Mouse (Mus musculus): ENCODE measurements at regions not wholly inside any gene's neighbourhood (a gene's known extent, or its start where the extent isn't known, plus 50 kb on each side); places are given as distances from the start of the nearest gene placed in this dataset.
"Not testable (repeated sequence)": the region's sequence is repeated elsewhere in the genome, so short reads cannot be mapped to it uniquely, and the experiment has no call there.

DNA sequence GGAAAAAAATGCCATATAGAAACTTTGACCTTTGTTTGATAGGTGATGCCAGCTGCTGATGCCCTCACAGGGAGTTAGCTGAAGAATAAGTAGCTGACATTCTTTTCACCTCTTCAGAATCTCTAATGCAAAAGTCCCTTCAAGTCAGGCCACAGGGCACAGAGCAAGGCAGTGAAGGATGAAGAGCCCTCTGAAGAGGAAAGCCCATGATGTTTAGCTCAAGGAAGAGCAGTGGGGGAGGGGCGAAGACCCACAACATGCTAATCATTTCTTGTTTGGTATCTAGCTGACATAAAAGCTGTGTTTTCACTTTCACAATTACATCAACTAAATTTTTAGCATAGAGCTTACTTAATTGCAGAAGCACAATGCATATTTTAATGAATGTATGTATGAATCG lies 1108.4 kb downstream of the Trim52 start:
- Histone ChIP-seq H3K9me3 (ENCODE audit: low read length) (no peaks in the 10 kb centered on the region), H3K4me1 (ENCODE audit: insufficient read depth, low read length) (no peaks in the 10 kb centered on the region), H3K4me2 (ENCODE audit: low read depth, low read length, poor library complexity, severe bottlenecking) (no peak overlapping the region), H3K4me3 (ENCODE audit: low read depth, low read length) (no peak overlapping the region), H3K9ac (replicated peaks; ENCODE audit: low read length, poor library complexity, severe bottlenecking) (no peak overlapping the region), H3K36me3 (ENCODE audit: insufficient read depth, low read length) (no peaks in the 10 kb centered on the region), H3K27me3 (ENCODE audit: insufficient read depth, low read length) (no peaks in the 10 kb centered on the region), H3K27ac (ENCODE audit: low read depth, low read length) (no peak overlapping the region)
- no peak for TF ChIP-seq CTCF (IDR thresholded peaks at IDR 0.05)
- 70% methylated on average over 2 of the region's 2 CpGs for WGBS
- no peak for DNase-seq (ENCODE audit: low spot score)
- no peak for ATAC-seq (ENCODE audit: low FRiP score)

DNA sequence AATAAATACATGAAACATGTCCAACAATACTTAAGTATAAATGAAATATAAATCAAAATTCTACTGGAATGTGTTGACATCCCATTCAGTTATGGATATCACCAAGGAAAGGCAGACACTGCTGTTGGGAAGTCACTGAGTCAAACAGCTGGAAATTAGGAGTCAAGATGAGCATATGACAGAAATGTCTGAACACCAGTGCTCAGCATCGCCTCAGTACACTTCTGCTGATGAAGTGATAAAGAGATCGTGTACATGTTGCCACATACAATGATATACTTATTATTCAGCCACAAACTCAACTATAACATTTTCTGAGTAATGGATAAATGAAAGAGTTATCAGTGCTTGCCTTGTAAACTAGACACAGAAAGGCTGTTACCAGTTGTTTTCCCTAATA lies 1158.2 kb downstream of the Trim52 start:
- Histone ChIP-seq H3K27me3 (ENCODE audit: insufficient read depth, low read length) (no peaks in the 10 kb centered on the region), H3K27ac (ENCODE audit: low read depth, low read length) (no peak overlapping the region), H3K4me1 (ENCODE audit: insufficient read depth, low read length) (no peaks in the 10 kb centered on the region), H3K4me2 (ENCODE audit: low read depth, low read length, poor library complexity, severe bottlenecking) (no peak overlapping the region), H3K9me3 (ENCODE audit: low read length) (no peaks in the 10 kb centered on the region), H3K36me3 (ENCODE audit: insufficient read depth, low read length) (no peaks in the 10 kb centered on the region), H3K9ac (replicated peaks; ENCODE audit: low read length, poor library complexity, severe bottlenecking) (no peak overlapping the region), H3K4me3 (ENCODE audit: low read depth, low read length) (no peak overlapping the region)
- TF ChIP-seq CTCF (IDR thresholded peaks at IDR 0.05): no peak
- DNase-seq (ENCODE audit: low spot score): no peak
- ATAC-seq (ENCODE audit: low FRiP score): no peak
- 84% methylated on average over 2 of the region's 2 CpGs for WGBS

DNA sequence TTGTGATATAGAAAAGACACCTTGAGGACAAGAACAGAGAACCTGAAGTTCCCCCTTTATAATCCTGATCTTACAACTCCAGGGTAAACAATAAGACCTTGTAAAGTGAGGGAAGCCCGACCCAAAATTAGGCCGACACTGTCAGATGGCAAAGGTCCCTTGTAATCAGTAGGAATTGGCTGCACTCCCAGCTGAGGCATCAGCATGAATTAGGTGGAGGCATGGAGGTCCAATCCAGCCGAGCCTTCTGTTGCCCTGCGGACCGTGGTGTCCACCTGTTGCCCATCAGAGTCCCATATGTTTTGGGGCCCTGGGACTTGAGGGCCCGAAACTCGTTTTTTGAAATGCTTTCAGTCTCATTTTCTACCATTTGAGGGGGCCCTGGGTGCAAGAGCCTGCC lies 1174.3 kb downstream of the Trim52 start:
- H3K4me3 ChIP-seq (ENCODE audit: low read depth, low read length); DNase-seq (ENCODE audit: low spot score); H3K9me3 ChIP-seq (ENCODE audit: low read length); H3K9ac ChIP-seq (replicated peaks; ENCODE audit: low read length, poor library complexity, severe bottlenecking); H3K27me3 ChIP-seq (ENCODE audit: insufficient read depth, low read length); H3K36me3 ChIP-seq (ENCODE audit: insufficient read depth, low read length); ATAC-seq (ENCODE audit: low FRiP score); H3K27ac ChIP-seq (ENCODE audit: low read depth, low read length); H3K4me1 ChIP-seq (ENCODE audit: insufficient read depth, low read length); H3K4me2 ChIP-seq (ENCODE audit: low read depth, low read length, poor library complexity, severe bottlenecking): not testable (repeated sequence)
- 75% methylated on average over 7 of the region's 7 CpGs for whole genome bisulfite sequencing

DNA sequence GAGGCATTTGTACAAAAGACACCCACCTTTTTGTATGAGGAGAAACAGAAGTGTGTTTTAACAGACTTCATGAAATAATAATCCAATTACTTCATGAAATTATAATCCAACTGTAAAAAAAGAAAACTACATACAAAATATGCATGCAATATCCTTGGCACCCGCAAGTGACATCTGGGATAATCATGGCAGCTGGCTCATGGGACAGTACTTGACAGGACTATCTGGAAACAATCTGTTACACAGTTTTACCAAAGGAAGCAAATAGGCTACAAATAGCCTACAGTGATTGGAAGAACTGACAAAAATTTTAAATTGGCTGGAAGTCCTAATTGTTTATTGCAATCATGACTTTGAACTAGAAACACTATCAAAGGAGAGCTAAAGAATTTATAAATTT lies 1223.3 kb downstream of the Trim52 start:
- H3K9me3 ChIP-seq (ENCODE audit: low read length): no peaks in the 10 kb centered on the region
- H3K4me1 ChIP-seq (ENCODE audit: insufficient read depth, low read length): no peaks in the 10 kb centered on the region
- H3K4me2 ChIP-seq (ENCODE audit: low read depth, low read length, poor library complexity, severe bottlenecking): no peak overlapping the region
- 65% methylated on average over 1 of the region's 1 CpGs for WGBS
- peak; percentile 39 for DNase-seq (ENCODE audit: low spot score)
- no peaks in the 10 kb centered on the region for H3K36me3 ChIP-seq (ENCODE audit: insufficient read depth, low read length)
- no peak overlapping the region for H3K4me3 ChIP-seq (ENCODE audit: low read depth, low read length)
- no peak for TF ChIP-seq CTCF (IDR thresholded peaks at IDR 0.05)
- no peak overlapping the region for H3K9ac ChIP-seq (replicated peaks; ENCODE audit: low read length, poor library complexity, severe bottlenecking)
- no peaks in the 10 kb centered on the region for H3K27me3 ChIP-seq (ENCODE audit: insufficient read depth, low read length)
- no peak for ATAC-seq (ENCODE audit: low FRiP score)
- no peak overlapping the region for H3K27ac ChIP-seq (ENCODE audit: low read depth, low read length)

DNA sequence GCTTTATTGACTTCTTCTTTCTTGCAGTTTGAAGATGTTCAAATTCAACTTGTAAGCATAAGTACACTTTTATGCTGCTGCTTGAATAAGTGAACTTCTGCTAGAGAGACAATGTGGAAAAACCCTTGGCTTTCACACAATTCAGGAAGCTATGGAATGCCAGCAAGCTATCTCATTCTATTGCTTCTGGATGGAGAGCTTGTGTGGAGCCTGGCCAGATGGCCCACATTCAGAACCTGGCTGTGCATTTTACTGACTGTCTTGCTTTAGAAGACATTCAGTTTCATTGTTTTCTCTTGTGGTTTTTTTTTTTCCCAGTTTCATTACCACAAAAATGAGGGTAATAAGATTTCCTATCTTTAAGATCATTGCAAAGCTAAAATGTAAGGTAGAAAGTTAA lies 1234.2 kb downstream of the Trim52 start:
- no peak overlapping the region for H3K4me2 ChIP-seq (ENCODE audit: low read depth, low read length, poor library complexity, severe bottlenecking)
- H3K27me3 ChIP-seq (ENCODE audit: insufficient read depth, low read length): no peaks in the 10 kb centered on the region
- no peaks in the 10 kb centered on the region for H3K36me3 ChIP-seq (ENCODE audit: insufficient read depth, low read length)
- H3K9me3 ChIP-seq (ENCODE audit: low read length): no peaks in the 10 kb centered on the region
- no peak overlapping the region for H3K4me3 ChIP-seq (ENCODE audit: low read depth, low read length)
- TF ChIP-seq CTCF (IDR thresholded peaks at IDR 0.05): no peak
- DNase-seq (ENCODE audit: low spot score) (peak; percentile 16), ATAC-seq (ENCODE audit: low FRiP score) (no peak)
- H3K27ac ChIP-seq (ENCODE audit: low read depth, low read length): no peak overlapping the region
- H3K9ac ChIP-seq (replicated peaks; ENCODE audit: low read length, poor library complexity, severe bottlenecking): no peak overlapping the region
- no peaks in the 10 kb centered on the region for H3K4me1 ChIP-seq (ENCODE audit: insufficient read depth, low read length)

DNA sequence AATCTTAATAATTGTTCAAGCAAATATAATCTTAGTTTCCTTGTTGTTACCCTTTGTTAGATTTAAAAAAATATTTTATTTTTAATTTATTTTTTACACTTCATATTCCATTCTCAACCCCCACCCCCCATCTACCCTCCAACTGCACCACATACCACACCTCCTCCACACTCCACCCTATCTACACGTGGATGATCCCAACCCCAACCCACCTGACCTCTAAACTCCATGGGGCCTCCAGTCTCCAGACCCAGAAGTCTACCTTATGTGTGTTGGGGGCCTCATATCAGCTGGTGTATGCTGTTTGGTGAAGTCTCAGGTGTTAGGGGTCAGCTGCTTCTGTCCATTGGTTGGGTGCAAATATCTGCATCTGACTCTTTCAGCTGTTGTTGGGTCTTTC lies 1256.8 kb downstream of the Trim52 start:
- WGBS: 51% methylated on average over 1 of the region's 1 CpGs
- TF ChIP-seq CTCF (IDR thresholded peaks at IDR 0.05): no peak
- Histone ChIP-seq H3K36me3 (ENCODE audit: insufficient read depth, low read length) (no peaks in the 10 kb centered on the region), H3K4me3 (ENCODE audit: low read depth, low read length) (no peak overlapping the region), H3K9ac (replicated peaks; ENCODE audit: low read length, poor library complexity, severe bottlenecking) (no peak overlapping the region), H3K27me3 (ENCODE audit: insufficient read depth, low read length) (no peaks in the 10 kb centered on the region), H3K4me2 (ENCODE audit: low read depth, low read length, poor library complexity, severe bottlenecking) (no peak overlapping the region), H3K4me1 (ENCODE audit: insufficient read depth, low read length) (no peaks in the 10 kb centered on the region), H3K27ac (ENCODE audit: low read depth, low read length) (no peak overlapping the region), H3K9me3 (ENCODE audit: low read length) (no peaks in the 10 kb centered on the region)
- DNase-seq (ENCODE audit: low spot score): no peak
- ATAC-seq (ENCODE audit: low FRiP score): no peak
